Mouse (Mus musculus): ENCODE measurements around the gene Ccr8. TPM values are rescaled to one million over a fixed set of nuclear protein-coding genes. Genes with fewer than 3 reads are reported as not detected.

The Ccr8 gene
- 0.36 and 0.79 TPM in 2 replicates for polyA plus RNA-seq (2015; fragmentation: Nextera tagmentation; extraction: Ambion mirVana)

DNA sequence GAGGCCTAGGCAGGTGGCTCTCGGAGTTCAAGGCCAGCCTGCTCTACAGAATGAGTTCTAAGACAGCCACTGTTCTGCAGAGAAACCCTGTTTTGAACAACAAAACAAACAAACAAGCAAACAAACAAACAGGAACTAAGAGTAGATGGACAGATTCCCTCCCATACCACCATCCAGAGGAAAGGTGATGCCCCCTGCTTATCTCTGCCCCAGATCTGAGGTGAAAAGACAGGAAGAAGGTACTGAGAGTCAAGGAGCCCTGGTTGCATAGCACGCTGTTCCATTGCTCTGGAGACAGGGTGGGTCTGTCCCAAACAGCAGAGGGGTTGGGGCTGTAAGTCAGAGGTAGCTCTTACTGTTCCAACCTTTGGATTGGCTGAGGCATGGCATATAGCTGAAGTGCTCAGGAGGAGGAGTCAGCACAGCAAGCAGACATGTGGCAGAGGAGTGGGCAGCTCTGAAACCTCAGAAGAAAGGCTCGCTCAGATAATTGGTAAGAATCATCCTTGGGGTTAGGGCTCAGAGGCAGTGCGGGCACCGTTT, at the start of gene Ccr8:
TSS of gene Ccr8 (plus strand) at position 419 of the 543 bp plus-strand sequence.
- no peak within 1 kb of the TSS for H3K9ac ChIP-seq
- no peak within 1 kb of the TSS for H3K27ac ChIP-seq
- WGBS: 70% methylated on average over 5 of the region's 5 CpGs
- no peaks in the 10 kb centered on the region for H3K4me1 ChIP-seq
- H3K4me3 ChIP-seq: no peak within 1 kb of the TSS
- ATAC-seq (ENCODE audit: borderline replicate concordance, extremely low read depth, low FRiP score, low TSS enrichment): no peak
- H3K36me3 ChIP-seq: no peaks in the 10 kb centered on the region
- H3K9me3 ChIP-seq: no peaks in the 10 kb centered on the region
- H3K4me2 ChIP-seq: no peak within 1 kb of the TSS
- H3K27me3 ChIP-seq: no peaks in the 10 kb centered on the region

DNA sequence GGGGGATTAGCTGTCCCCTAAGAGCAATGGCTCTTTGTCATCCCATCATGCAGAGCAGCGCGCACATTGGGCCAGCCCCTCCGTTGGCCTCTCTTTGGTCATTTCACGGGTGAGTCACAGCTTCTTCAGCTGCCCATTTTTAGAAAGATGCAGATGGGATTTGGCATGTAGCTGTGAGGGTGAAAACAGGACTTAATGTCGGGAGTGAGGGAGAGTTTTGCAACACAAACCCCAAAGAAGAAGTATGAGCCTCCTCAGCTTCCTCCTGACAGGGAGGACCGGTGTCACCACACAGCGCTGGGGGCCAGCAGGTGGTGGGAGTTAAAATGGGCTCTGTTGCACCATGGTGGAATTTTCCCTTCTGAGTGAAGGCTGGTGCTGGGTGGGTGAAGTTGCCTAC, 48.8 kb upstream of the Ccr8 start:
- Histone ChIP-seq H3K4me1 (no peaks in the 10 kb centered on the region), H3K27ac (no peak overlapping the region), H3K4me3 (no peak overlapping the region), H3K36me3 (no peaks in the 10 kb centered on the region), H3K4me2 (no peak overlapping the region), H3K9me3 (no peaks in the 10 kb centered on the region), H3K27me3 (no peaks in the 10 kb centered on the region), H3K9ac (no peak overlapping the region)
- ATAC-seq (ENCODE audit: borderline replicate concordance, extremely low read depth, low FRiP score, low TSS enrichment): no peak
- WGBS: 73% methylated on average over 7 of the region's 7 CpGs

DNA sequence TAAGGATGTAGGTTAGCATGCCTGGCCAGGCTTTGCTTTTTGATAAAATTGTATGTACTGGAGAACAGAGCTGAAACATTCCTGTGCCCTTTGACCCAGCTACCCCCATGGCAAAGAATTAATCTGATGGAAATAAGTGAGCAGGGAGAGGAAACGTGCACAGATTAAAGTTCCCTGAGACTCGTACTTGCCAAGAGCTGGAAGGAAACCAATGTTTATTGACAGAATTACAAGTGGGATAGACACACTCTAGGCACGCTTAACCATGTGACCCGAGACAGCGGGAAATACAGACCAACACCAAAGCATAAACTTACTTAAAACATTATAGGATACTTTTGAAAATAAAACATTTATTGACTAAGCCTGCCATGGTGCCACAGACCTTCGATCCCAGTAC, 43.4 kb upstream of the Ccr8 start:
- WGBS: 41% methylated on average over 6 of the region's 6 CpGs
- no peak for ATAC-seq (ENCODE audit: borderline replicate concordance, extremely low read depth, low FRiP score, low TSS enrichment)
- H3K9ac ChIP-seq: no peak overlapping the region

DNA sequence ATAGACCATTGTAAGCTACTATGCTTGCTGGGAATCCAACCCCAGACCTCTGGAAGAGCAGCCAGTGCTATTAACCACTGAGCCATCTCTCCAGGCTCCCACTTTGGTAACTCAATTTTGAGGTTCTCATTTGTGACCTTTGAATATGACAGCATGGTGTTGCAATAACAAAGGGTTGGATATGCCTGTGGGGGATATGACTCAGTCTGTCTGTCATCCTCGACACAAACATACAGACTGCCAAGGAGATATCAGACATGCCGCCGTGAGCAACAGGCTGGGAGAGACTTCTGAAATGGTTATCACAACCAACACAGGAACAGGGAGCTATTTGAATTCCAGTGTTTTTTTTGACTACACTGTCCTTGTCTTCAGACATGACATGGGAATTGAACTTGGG, 42.5 kb upstream of the Ccr8 start:
- Histone ChIP-seq H3K4me2 (no peak overlapping the region), H3K27ac (no peak overlapping the region), H3K4me1 (no peaks in the 10 kb centered on the region), H3K9me3 (no peaks in the 10 kb centered on the region), H3K9ac (no peak overlapping the region), H3K36me3 (no peaks in the 10 kb centered on the region), H3K4me3 (no peak overlapping the region), H3K27me3 (no peaks in the 10 kb centered on the region)
- ATAC-seq (ENCODE audit: borderline replicate concordance, extremely low read depth, low FRiP score, low TSS enrichment): no peak
- 51% methylated on average over 3 of the region's 3 CpGs for WGBS

More for the DNA sequence above, 43.4 kb upstream of the Ccr8 start:
- H3K36me3 ChIP-seq: no peaks in the 10 kb centered on the region
- H3K4me3 ChIP-seq: no peak overlapping the region
- H3K4me1 ChIP-seq: no peaks in the 10 kb centered on the region
- no peak overlapping the region for H3K27ac ChIP-seq
- H3K4me2 ChIP-seq: no peak overlapping the region
- H3K27me3 ChIP-seq: no peaks in the 10 kb centered on the region
- H3K9me3 ChIP-seq: no peaks in the 10 kb centered on the region

DNA sequence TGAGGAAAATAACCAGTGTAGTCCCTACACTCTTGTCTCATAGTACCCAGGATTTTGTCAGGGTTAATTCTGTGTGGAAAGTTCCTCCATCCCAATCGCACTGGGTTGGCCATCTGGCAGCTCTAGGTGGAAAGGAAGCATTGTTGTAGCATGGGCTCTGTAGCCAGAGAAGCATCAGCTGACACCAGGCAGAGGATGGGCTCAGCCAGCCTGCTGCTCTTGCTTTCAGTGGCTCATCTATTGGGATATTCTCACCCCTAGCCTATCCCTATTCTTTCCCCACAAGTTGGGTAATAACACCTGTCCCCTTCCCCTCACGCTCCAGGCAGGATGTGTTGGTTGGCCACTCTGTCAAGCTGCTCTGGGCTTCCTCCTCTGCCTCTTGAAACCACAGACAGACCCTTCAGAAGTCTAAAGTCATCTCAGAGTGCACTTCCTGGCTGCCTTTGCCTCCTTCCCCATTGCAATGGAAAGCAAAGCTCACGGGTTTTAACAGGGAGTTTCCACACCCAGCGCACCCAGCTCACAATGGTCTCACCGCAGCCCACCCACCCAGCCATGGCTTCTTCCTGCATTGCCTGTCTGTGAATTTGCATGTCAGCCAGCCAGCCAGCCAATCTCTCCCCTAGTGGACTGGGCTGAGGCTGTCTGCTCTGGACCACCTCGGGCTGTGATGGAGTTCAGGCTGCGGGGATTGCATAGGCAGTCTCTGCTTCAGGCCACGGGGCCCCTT, 37.2 kb upstream of the Ccr8 start:
- Histone ChIP-seq H3K4me2 (no peak overlapping the region), H3K36me3 (no peaks in the 10 kb centered on the region), H3K4me3 (no peak overlapping the region), H3K9me3 (no peaks in the 10 kb centered on the region), H3K4me1 (no peaks in the 10 kb centered on the region), H3K27ac (no peak overlapping the region), H3K27me3 (no peaks in the 10 kb centered on the region), H3K9ac (no peak overlapping the region)
- WGBS: 45% methylated on average over 8 of the region's 8 CpGs
- ATAC-seq (ENCODE audit: borderline replicate concordance, extremely low read depth, low FRiP score, low TSS enrichment): no peak

DNA sequence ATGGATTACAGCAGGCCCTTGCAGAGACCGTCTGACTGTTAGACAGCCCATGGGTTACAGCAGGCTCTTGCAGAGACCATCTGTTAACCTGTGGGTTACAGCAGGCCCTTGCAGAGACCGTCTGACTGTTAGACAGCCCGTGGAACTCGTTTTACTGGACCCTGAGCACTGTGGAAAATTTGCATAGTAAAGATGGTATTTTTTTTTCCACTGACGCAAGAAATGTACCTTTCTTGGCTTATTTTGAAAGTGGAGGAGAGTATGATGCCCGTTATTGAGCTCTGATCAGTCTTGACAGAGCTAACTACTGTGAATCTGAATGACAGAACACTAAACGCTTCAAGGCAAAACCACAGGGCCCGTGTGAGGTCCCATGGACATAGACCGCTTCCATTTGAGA, 35.7 kb upstream of the Ccr8 start:
- Histone ChIP-seq H3K9ac (no peak overlapping the region), H3K27ac (no peak overlapping the region), H3K36me3 (no peaks in the 10 kb centered on the region), H3K4me1 (no peaks in the 10 kb centered on the region), H3K9me3 (no peaks in the 10 kb centered on the region), H3K4me2 (no peak overlapping the region), H3K4me3 (no peak overlapping the region), H3K27me3 (no peaks in the 10 kb centered on the region)
- ATAC-seq (ENCODE audit: borderline replicate concordance, extremely low read depth, low FRiP score, low TSS enrichment): no peak
- WGBS: 70% methylated on average over 9 of the region's 9 CpGs

DNA sequence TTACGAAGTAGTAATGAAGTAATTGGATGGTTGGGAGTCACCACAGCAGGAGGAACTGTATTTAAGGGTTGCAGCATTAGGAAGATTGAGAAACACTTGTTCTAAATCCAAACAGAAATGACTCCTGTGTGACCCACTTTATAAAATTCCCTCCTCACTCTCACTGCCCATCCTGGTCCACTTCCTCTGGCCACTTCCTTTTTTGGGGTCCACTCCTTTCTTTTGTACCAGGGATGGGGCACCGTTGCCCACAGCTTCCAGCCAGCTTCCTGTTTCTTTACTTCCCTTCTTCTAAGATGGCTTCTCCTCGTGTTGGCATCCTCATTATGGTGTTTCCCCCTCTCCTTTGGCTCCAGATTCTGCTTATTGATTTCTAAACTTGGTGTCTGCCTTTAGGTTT, 33.2 kb upstream of the Ccr8 start:
- H3K4me3 ChIP-seq: no peak overlapping the region
- no peaks in the 10 kb centered on the region for H3K27me3 ChIP-seq
- ATAC-seq (ENCODE audit: borderline replicate concordance, extremely low read depth, low FRiP score, low TSS enrichment): no peak
- 61% methylated on average over 3 of the region's 3 CpGs for WGBS
- no peak overlapping the region for H3K9ac ChIP-seq
- H3K36me3 ChIP-seq: no peaks in the 10 kb centered on the region
- H3K4me1 ChIP-seq: no peaks in the 10 kb centered on the region
- H3K9me3 ChIP-seq: no peaks in the 10 kb centered on the region
- no peak overlapping the region for H3K27ac ChIP-seq
- no peak overlapping the region for H3K4me2 ChIP-seq

DNA sequence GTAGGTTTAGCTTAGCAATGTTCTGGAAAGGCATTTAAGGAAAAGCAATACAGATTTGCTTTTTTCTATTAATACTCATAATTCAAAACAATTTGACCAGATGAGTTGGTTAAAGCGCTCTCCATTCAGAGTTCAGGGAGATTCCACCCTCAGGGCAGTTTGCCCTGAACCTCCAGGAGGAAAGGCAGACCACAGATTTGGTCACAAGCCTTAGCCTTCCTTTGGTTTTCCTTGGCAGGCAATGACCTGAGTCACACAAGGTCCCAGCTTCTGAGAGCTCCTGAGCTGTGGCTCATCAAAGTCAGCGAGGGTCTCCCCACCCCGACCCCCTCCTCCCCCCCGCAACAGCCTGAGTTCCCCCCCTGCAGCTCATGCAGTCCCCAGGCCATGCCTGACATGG, 27.6 kb upstream of the Ccr8 start:
- Histone ChIP-seq H3K4me2 (no peak overlapping the region), H3K9ac (no peak overlapping the region), H3K27ac (no peak overlapping the region), H3K36me3 (no peaks in the 10 kb centered on the region), H3K27me3 (no peaks in the 10 kb centered on the region), H3K4me3 (no peak overlapping the region), H3K9me3 (no peaks in the 10 kb centered on the region), H3K4me1 (no peaks in the 10 kb centered on the region)
- WGBS: 73% methylated on average over 4 of the region's 4 CpGs
- ATAC-seq (ENCODE audit: borderline replicate concordance, extremely low read depth, low FRiP score, low TSS enrichment): no peak

DNA sequence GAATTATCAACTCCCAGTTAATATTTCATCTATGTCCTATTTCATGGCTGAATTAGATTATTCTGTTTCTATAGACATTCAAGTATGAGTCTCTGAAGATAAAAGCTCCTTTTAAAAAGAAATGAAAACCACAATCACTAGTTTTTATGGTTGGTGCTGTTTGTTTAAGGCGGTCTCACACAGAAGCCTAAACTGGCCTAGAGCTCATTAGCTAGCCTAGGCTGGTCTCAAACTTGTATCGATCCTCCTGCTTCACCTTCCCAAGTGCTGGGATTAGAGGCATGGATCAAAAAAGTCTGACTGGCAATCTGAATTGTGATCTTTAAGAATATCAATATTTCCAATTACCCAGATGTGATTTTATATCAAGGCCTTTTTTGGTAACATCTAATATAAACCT, 24.3 kb upstream of the Ccr8 start:
- H3K9me3 ChIP-seq: no peaks in the 10 kb centered on the region
- no peak overlapping the region for H3K27ac ChIP-seq
- no peak overlapping the region for H3K4me2 ChIP-seq
- no peak for ATAC-seq (ENCODE audit: borderline replicate concordance, extremely low read depth, low FRiP score, low TSS enrichment)
- no peak overlapping the region for H3K4me3 ChIP-seq
- no peak overlapping the region for H3K9ac ChIP-seq
- no peaks in the 10 kb centered on the region for H3K4me1 ChIP-seq
- H3K27me3 ChIP-seq: no peaks in the 10 kb centered on the region
- H3K36me3 ChIP-seq: no peaks in the 10 kb centered on the region
- WGBS: 75% methylated on average over 2 of the region's 2 CpGs

DNA sequence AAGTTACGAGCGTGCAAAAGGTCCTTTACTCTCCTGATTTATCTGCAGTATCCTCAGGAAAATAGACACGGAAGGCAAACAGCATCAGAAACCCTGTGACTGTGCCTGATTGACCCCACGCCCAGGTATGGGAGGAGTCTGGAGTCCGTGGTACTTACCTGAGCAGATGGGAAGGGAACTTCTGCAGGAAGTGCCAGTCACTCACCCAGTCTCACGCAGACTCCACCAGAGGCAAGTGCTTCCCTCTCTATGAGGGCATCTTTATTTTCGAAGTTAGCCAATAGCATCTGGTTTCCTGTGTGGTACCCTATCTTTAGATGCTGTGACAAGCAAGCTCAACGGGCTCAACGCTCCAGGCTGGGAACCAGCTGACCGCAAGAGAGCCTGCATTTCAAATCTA, 23.9 kb upstream of the Ccr8 start:
- Histone ChIP-seq H3K27ac (no peak overlapping the region), H3K4me3 (no peak overlapping the region), H3K36me3 (no peaks in the 10 kb centered on the region), H3K4me2 (no peak overlapping the region), H3K27me3 (no peaks in the 10 kb centered on the region), H3K4me1 (no peaks in the 10 kb centered on the region), H3K9me3 (no peaks in the 10 kb centered on the region), H3K9ac (no peak overlapping the region)
- WGBS: 43% methylated on average over 10 of the region's 10 CpGs
- no peak for ATAC-seq (ENCODE audit: borderline replicate concordance, extremely low read depth, low FRiP score, low TSS enrichment)

DNA sequence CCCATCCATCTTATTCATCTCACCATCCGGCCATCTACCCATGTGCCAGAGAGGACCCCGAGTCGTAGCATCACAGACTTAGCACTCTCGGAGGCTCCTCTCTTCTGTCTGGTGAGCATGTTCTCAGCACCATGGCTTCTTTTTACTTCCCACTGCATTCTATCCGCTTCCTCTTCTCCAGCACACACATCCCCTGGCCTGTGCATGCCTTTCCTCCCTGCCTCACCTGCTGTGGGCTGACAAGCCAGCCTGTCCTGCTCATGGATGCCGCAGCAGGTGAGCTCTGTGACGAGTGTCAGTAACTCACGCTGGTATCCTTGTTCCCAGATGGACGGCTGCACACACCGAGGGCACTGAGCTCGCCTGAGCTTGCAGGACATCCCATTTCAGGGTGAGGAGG, 22.1 kb upstream of the Ccr8 start, which contains the start of gene Cx3cr1:
TSS of gene Cx3cr1 (minus strand) at position 101 of the 400 bp plus-strand sequence.
- Histone ChIP-seq H3K9me3 (no peaks in the 10 kb centered on the region), H3K4me3 (no peak within 1 kb of the TSS), H3K9ac (no peak within 1 kb of the TSS), H3K36me3 (no peaks in the 10 kb centered on the region), H3K4me1 (no peaks in the 10 kb centered on the region), H3K4me2 (no peak within 1 kb of the TSS), H3K27me3 (no peaks in the 10 kb centered on the region), H3K27ac (no peak within 1 kb of the TSS)
- no peak for ATAC-seq (ENCODE audit: borderline replicate concordance, extremely low read depth, low FRiP score, low TSS enrichment)
- WGBS: 73% methylated on average over 11 of the region's 11 CpGs

DNA sequence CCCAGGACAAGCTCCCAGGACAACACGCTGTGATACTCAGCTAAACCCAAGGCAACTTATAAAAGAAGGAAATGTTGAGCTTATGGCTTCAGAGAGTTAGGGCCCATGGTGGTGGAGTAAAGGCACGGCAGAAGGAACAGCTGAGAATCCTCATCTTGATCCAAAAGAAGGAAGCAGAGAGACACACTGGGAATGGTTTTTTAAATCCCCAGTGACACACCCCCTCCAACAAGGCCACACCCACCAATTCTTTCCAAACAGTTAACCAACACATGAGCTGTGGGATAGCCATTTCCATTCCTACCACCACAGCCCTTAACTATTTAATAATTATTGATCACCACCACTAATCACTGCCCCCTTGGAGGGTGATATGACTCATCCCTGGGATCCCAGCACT, 20.7 kb upstream of the Ccr8 start:
- H3K4me3 ChIP-seq: no peak overlapping the region

More for the DNA sequence above, 20.7 kb upstream of the Ccr8 start:
- no peaks in the 10 kb centered on the region for H3K36me3 ChIP-seq
- no peak overlapping the region for H3K9ac ChIP-seq
- H3K9me3 ChIP-seq: no peaks in the 10 kb centered on the region
- WGBS: 53% methylated on average over 2 of the region's 2 CpGs
- H3K4me2 ChIP-seq: no peak overlapping the region
- H3K27me3 ChIP-seq: no peaks in the 10 kb centered on the region
- ATAC-seq (ENCODE audit: borderline replicate concordance, extremely low read depth, low FRiP score, low TSS enrichment): no peak
- H3K4me1 ChIP-seq: no peaks in the 10 kb centered on the region
- no peak overlapping the region for H3K27ac ChIP-seq
